Mouse (Mus musculus) neural tube, embryonic 14.5 days (tissue): ENCODE results near the gene Gdpd5. TPM values are rescaled to one million over a fixed set of nuclear protein-coding genes. Genes with fewer than 3 reads are reported as not detected.

Source experiments
- ATAC-seq: fragments of 200-750 bp; cut with Nextera tagmentation; 2 replicates; pipeline ENCODE4 v1.8.0; 2017; ENCODE audit warnings: low read depth, mild to moderate bottlenecking, moderate TSS enrichment, moderate library complexity
- H3K27ac ChIP-seq: fragments of 300-500 bp; sonication (generic); 2 replicates; pipeline ENCODE4 v1.5.1; 2014; ENCODE audit warnings: low read depth, mild to moderate bottlenecking, control low read depth, low read length, moderate library complexity, mixed read lengths
- H3K27me3 ChIP-seq: fragments of 300-500 bp; sonication (generic); 2 replicates; pipeline ENCODE4 v1.6.1; 2014; ENCODE audit warnings: low read length; ENCODE audit not compliant: control insufficient read depth, insufficient read depth
- H3K36me3 ChIP-seq: fragments of 300-500 bp; sonication (generic); 2 replicates; pipeline ENCODE4 v1.6.1; 2014; ENCODE audit warnings: low read length, mixed read lengths; ENCODE audit not compliant: control insufficient read depth, insufficient read depth
- H3K4me1 ChIP-seq: fragments of 300-500 bp; sonication (generic); 2 replicates; pipeline ENCODE4 v1.6.1; 2014; ENCODE audit warnings: low read length; ENCODE audit not compliant: control insufficient read depth, insufficient read depth
- H3K4me2 ChIP-seq: fragments of 300-500 bp; sonication (generic); 2 replicates; pipeline ENCODE4 v1.6.1; 2014; ENCODE audit warnings: mild to moderate bottlenecking, low read depth, low read length, control low read depth
- H3K4me3 ChIP-seq: fragments of 300-500 bp; sonication (generic); 2 replicates; pipeline ENCODE4 v1.5.1; 2014; ENCODE audit warnings: low read depth, low read length, control low read depth, mixed read lengths
- H3K9ac ChIP-seq: fragments of 300-500 bp; sonication (generic); replicated peaks from 2 replicates; pipeline ENCODE4 v1.6.1; 2014; ENCODE audit warnings: low read depth, mild to moderate bottlenecking, control low read depth, low read length, mixed read lengths
- H3K9me3 ChIP-seq: fragments of 300-500 bp; sonication (generic); 2 replicates; pipeline ENCODE4 v1.6.1; 2016; ENCODE audit warnings: low read length; ENCODE audit not compliant: control insufficient read depth
- WGBS: fragments of 180-500 bp; shearing (Covaris S2); extraction: QIAGEN DNeasy Blood & Tissue Kit; methylation state at CpG from one replicate; pipeline ENCODE4 v1.1.7; 2014; 5-methylcytosine and 5-hydroxymethylcytosine counted together
- polyA plus RNA-seq: library from polyadenylated mRNA; unstranded; fragments of >200 nt; fragmentation: Nextera tagmentation; extraction: Ambion mirVana; gene quantifications from 2 replicates; pipeline ENCODE4 v1.2.1, GENCODE M21; 2014

The Gdpd5 gene
- polyA plus RNA-seq, 1 experiment from 2014 or later = 38.1 TPM

DNA sequence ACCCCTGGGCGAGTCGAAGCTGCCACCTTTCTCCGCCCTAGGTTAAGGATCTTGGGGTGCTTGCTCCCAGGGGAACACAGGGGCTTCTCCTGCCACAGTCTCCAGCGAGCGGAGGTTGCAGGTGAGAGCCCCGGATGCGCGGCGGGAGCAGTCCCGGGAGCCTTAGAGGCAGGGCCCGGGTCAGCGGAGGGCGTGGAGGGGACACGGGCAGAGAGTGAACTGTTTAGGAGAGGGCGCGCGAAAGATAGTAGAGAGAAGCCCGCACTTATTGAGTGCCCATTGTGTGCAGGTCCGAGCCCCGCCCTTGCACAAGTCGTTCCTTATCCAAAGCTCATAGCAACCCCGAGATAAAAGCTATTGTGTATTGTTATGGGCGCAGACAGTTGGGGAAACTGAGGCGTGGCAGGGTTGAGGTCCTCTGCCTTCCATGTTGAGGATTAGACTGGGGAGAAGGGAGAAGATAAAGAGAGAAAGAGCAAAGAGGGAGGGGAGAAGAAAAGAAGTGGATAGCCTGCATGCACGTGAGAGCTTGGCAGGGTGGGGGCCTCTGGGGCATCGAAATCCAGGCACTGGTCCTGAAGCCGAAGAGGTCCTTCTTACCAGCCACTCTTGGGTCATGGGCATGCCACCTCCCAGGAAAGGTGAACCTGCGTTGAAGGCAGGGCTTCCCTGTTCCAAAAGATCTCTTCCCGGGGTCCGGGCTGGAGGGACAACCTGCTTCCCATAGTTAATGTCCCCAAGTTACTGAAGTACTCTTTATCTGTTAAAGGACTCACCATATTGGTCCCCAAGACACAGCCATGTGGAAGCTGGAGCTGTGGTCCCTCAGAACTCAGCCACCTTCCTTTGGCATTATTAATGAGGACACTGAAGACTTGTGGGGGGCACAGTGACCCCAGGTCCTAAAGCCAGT is 1.1 kb downstream of the Gdpd5 start:
- Histone ChIP-seq H3K27ac (no peak overlapping the region; the same call in 1 of the 2 replicates), H3K4me2 (peak overlapping the region; percentile 75), H3K4me3 (peak overlapping the region; percentile 50), H3K36me3 (peaks cover 1% of the 10 kb centered on the region; the same call in 1 of the 2 replicates), H3K4me1 (peaks cover 30% of the 10 kb centered on the region), H3K9me3 (no peaks in the 10 kb centered on the region), H3K27me3 (no peaks in the 10 kb centered on the region), H3K9ac (peak overlapping the region; percentile 78)
- 9% methylated on average over 30 of the region's 30 CpGs for WGBS
- ATAC-seq = no peak

- H3K9ac ChIP-seq = peak overlapping the region; percentile 78
- peaks cover 30% of the 10 kb centered on the region for H3K4me1 ChIP-seq
- H3K27me3 ChIP-seq = no peaks in the 10 kb centered on the region
- peak overlapping the region; percentile 50 for H3K4me3 ChIP-seq
- WGBS = 39% methylated on average over 5 of the region's 5 CpGs
- ATAC-seq = no peak
- H3K9me3 ChIP-seq = no peaks in the 10 kb centered on the region
- H3K36me3 ChIP-seq = peaks cover 5% of the 10 kb centered on the region; the same call in 1 of the 2 replicates
- H3K4me2 ChIP-seq = peak overlapping the region; percentile 75
- H3K27ac ChIP-seq = 0 out of 2 replicates have a peak overlapping the region, but pooled peaks have one; percentile 28
Observed at GRCm38 (mm10) chr7:99383246-99383645, 2.0 kb downstream of the Gdpd5 start.

GRCm38 (mm10) chr7:99384101-99384611 is 2.9 kb downstream of the Gdpd5 start:
- peak overlapping the region; percentile 29; the same call in 1 of the 2 replicates for H3K27ac ChIP-seq
- H3K9ac ChIP-seq = peak overlapping the region; percentile 37
- ATAC-seq = no peak
- H3K4me3 ChIP-seq = peak overlapping the region; percentile 50
- WGBS = 9% methylated on average over 4 of the region's 4 CpGs
- no peaks in the 10 kb centered on the region for H3K27me3 ChIP-seq
- no peaks in the 10 kb centered on the region for H3K9me3 ChIP-seq
- H3K4me1 ChIP-seq = peaks cover 30% of the 10 kb centered on the region
- peak overlapping the region; percentile 75 for H3K4me2 ChIP-seq
- peaks cover 5% of the 10 kb centered on the region; the same call in 1 of the 2 replicates for H3K36me3 ChIP-seq

DNA sequence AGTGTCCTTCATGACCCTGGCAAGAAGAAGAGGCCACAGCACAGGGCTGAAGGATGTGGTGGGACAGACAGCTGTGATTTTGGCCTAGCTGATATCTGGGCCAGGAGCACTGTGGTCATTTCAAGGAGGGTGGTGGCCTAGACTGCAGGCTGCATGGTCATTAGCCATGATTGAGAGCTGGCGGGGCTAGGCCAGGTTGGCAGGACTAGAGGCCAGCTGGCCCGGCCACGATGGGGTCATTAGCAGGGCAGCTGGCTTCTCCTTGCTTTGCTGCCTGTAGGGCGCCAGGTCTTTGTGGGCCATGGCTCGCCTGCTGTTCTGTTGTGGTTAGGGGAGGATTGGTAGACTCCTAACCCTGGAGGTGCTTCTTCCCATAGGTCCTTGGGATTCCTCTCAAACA is 4.8 kb downstream of the Gdpd5 start:
- H3K4me1 ChIP-seq = peaks cover 26% of the 10 kb centered on the region
- H3K4me2 ChIP-seq = peak overlapping the region; percentile 75; the same call in 1 of the 2 replicates
- WGBS = 55% methylated on average over 5 of the region's 5 CpGs
- no peak for ATAC-seq
- H3K27me3 ChIP-seq = no peaks in the 10 kb centered on the region
- H3K4me3 ChIP-seq = no peak overlapping the region
- H3K36me3 ChIP-seq = peaks cover 5% of the 10 kb centered on the region; the same call in 1 of the 2 replicates
- H3K9ac ChIP-seq = no peak overlapping the region; the same call in 1 of the 2 replicates
- no peak overlapping the region for H3K27ac ChIP-seq
- H3K9me3 ChIP-seq = no peaks in the 10 kb centered on the region

DNA sequence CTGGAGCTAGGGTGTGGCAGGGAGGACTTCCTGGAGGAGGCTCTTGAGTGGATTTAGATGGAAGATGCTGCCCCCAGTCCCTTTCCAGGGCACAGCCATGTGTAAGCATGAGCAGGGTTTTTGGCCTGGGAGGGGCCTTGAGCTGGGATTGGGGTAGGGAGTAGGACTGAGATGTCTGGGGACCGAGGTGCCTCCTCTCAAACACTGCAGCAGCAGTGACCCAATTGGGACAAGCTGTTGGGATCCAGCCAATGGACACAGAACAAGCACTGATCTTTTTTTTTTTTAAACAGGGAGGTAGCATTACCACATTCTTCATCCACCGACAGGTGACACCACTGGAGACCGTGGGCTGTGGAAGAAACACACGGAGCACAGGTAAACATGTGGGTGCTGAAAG is 5.6 kb downstream of the Gdpd5 start:
- no peak for ATAC-seq
- H3K4me2 ChIP-seq = no peak overlapping the region
- no peak overlapping the region for H3K27ac ChIP-seq
- H3K36me3 ChIP-seq = peaks cover 5% of the 10 kb centered on the region; the same call in 1 of the 2 replicates
- no peaks in the 10 kb centered on the region for H3K27me3 ChIP-seq
- H3K4me3 ChIP-seq = no peak overlapping the region
- no peaks in the 10 kb centered on the region for H3K9me3 ChIP-seq
- 90% methylated on average over 4 of the region's 4 CpGs for WGBS
- peaks cover 26% of the 10 kb centered on the region for H3K4me1 ChIP-seq
- H3K9ac ChIP-seq = no peak overlapping the region

- Histone ChIP-seq H3K9me3 (no peaks in the 10 kb centered on the region), H3K27ac (no peak overlapping the region), H3K9ac (no peak overlapping the region), H3K4me2 (no peak overlapping the region), H3K27me3 (no peaks in the 10 kb centered on the region), H3K36me3 (peaks cover 9% of the 10 kb centered on the region; the same call in 1 of the 2 replicates), H3K4me3 (no peak overlapping the region), H3K4me1 (peaks cover 26% of the 10 kb centered on the region)
- ATAC-seq = no peak
- WGBS = 88% methylated on average over 5 of the region's 5 CpGs
Observed at GRCm38 (mm10) chr7:99387356-99387755, 6.1 kb downstream of the Gdpd5 start.

DNA sequence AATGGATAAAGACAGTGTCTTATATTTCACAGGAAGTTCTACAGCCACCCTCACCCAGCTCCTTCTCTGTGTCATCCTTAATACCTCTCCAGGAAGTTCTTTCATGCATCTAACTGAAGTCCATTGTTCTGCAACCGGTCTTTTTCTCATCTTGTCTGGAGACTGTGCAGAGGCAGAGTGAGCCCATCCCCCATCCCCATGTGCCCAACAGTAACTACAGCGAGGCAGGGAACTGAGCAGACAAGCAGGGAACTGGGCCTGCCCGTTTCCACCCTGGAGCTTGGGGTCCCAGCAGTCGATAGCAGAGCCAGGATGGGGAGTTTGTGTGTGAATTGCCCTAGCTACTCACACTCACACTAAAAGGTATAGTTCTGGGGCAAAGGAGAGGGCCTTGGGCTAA is 9.3 kb downstream of the Gdpd5 start:
- peaks cover 9% of the 10 kb centered on the region; the same call in 1 of the 2 replicates for H3K4me1 ChIP-seq
- H3K4me3 ChIP-seq = no peak overlapping the region
- ATAC-seq = no peak
- peaks cover 17% of the 10 kb centered on the region for H3K36me3 ChIP-seq
- no peak overlapping the region for H3K9ac ChIP-seq
- H3K4me2 ChIP-seq = no peak overlapping the region
- H3K27me3 ChIP-seq = no peaks in the 10 kb centered on the region
- no peaks in the 10 kb centered on the region for H3K9me3 ChIP-seq
- WGBS = 27% methylated on average over 4 of the region's 4 CpGs
- no peak overlapping the region for H3K27ac ChIP-seq

- Histone ChIP-seq H3K27ac (no peak overlapping the region), H3K4me3 (no peak overlapping the region), H3K9ac (no peak overlapping the region), H3K27me3 (no peaks in the 10 kb centered on the region), H3K4me2 (no peak overlapping the region), H3K36me3 (peaks cover 13% of the 10 kb centered on the region), H3K4me1 (peaks cover 4% of the 10 kb centered on the region; the same call in 1 of the 2 replicates), H3K9me3 (no peaks in the 10 kb centered on the region)
- ATAC-seq = no peak
- 79% methylated on average over 2 of the region's 2 CpGs for WGBS
Observed at GRCm38 (mm10) chr7:99392696-99393095, 11.5 kb downstream of the Gdpd5 start.
